Mouse (Mus musculus) layer of hippocampus, adult 9-11 months (tissue): ENCODE measurements around the gene Rbbp6.

ENCODE experiments used
- DNase-seq: peaks from one replicate; pipeline ENCODE4 v3.0.0; 2022

The Rbbp6 gene

GRCm38 (mm10) chr7:122972006-122972689 lies 6.7 kb downstream of the Rbbp6 start:
- DNase-seq, result no peak

- DNase-seq, result no peak
Observed at GRCm38 (mm10) chr7:122979514-122979913, 14.0 kb downstream of the Rbbp6 start.

GRCm38 (mm10) chr7:122998189-122998588 lies 32.7 kb downstream of the Rbbp6 start:
- DNase-seq, result no peak

GRCm38 (mm10) chr7:122999871-123000396 lies 34.4 kb downstream of the Rbbp6 start:
- no peak for DNase-seq

GRCm38 (mm10) chr7:123000796-123001195 lies 35.3 kb downstream of the Rbbp6 start:
- no peak for DNase-seq

GRCm38 (mm10) chr7:123001341-123002027 lies 36.0 kb downstream of the Rbbp6 start:
- DNase-seq, result no peak

GRCm38 (mm10) chr7:123002028-123002410 lies 36.5 kb downstream of the Rbbp6 start:
- DNase-seq, result no peak

GRCm38 (mm10) chr7:123003207-123003606 lies 37.7 kb downstream of the Rbbp6 start:
- DNase-seq, result no peak

- DNase-seq, result no peak
Observed at GRCm38 (mm10) chr7:123004442-123004841, 39.0 kb downstream of the Rbbp6 start.

- DNase-seq, result no peak
Observed at GRCm38 (mm10) chr7:123006251-123006650, 40.8 kb downstream of the Rbbp6 start.

GRCm38 (mm10) chr7:123007743-123008142 lies 42.3 kb downstream of the Rbbp6 start:
- DNase-seq, result no peak

GRCm38 (mm10) chr7:123013466-123013865 lies 48.0 kb downstream of the Rbbp6 start:
- DNase-seq, result no peak

- no peak for DNase-seq
Observed at GRCm38 (mm10) chr7:123014729-123015128, 49.2 kb downstream of the Rbbp6 start.

- no peak for DNase-seq
Observed at GRCm38 (mm10) chr7:123017627-123018026, 52.1 kb downstream of the Rbbp6 start.

GRCm38 (mm10) chr7:123025123-123025522 lies 59.6 kb downstream of the Rbbp6 start:
- DNase-seq, result no peak

GRCm38 (mm10) chr7:123030295-123030694 lies 64.8 kb downstream of the Rbbp6 start:
- DNase-seq, result no peak

GRCm38 (mm10) chr7:123030709-123031181 lies 65.3 kb downstream of the Rbbp6 start:
- peak; percentile 81 for DNase-seq

GRCm38 (mm10) chr7:123031211-123031743 lies 65.8 kb downstream of the Rbbp6 start:
- DNase-seq, result peak; percentile 49

- no peak for DNase-seq
Observed at GRCm38 (mm10) chr7:123035314-123035713, 69.8 kb downstream of the Rbbp6 start.

- DNase-seq, result no peak
Observed at GRCm38 (mm10) chr7:123039302-123039701, 73.8 kb downstream of the Rbbp6 start.

GRCm38 (mm10) chr7:123045146-123045545 lies 79.7 kb downstream of the Rbbp6 start:
- no peak for DNase-seq

GRCm38 (mm10) chr7:123046473-123047091 lies 81.1 kb downstream of the Rbbp6 start:
- no peak for DNase-seq
